Mouse (Mus musculus): ENCODE results near the gene Gm32802. TPM values are rescaled to one million over a fixed set of nuclear protein-coding genes. Genes with fewer than 3 reads are reported as not detected.
"Not testable (repeated sequence)": the region's sequence is repeated elsewhere in the genome, so short reads cannot be mapped to it uniquely, and the experiment has no call there.

Gm32802 gene
- polyA plus RNA-seq, 1 experiment from 2014 or later: 0.35 TPM

GRCm38 (mm10) chr10:118302133-118302532 is 43.6 kb downstream of the Gm32802 start:
- not testable (repeated sequence) for H3K9ac ChIP-seq; H3K9me3 ChIP-seq; H3K27ac ChIP-seq; H3K36me3 ChIP-seq; H3K4me3 ChIP-seq; ATAC-seq (ENCODE audit: low FRiP score); H3K4me2 ChIP-seq; H3K4me1 ChIP-seq (replicated peaks); H3K27me3 ChIP-seq
- 47% methylated on average over 2 of the region's 2 CpGs for WGBS

Other genes with a start within 250 kb of the Gm32802 start
- 36.6 and 37.1 TPM in 2 replicates for gene Mdm1, start 116.9 kb upstream of the Gm32802 start, polyA plus RNA-seq (2015; fragmentation: Nextera tagmentation; extraction: Ambion mirVana)
- gene Il22, start 53.7 kb upstream of the Gm32802 start, polyA plus RNA-seq (2015; fragmentation: Nextera tagmentation; extraction: Ambion mirVana): not detected in 2 replicates
- 0.32 and 0.35 TPM in 2 replicates for gene Gm32717, start 17.9 kb upstream of the Gm32802 start, polyA plus RNA-seq (2015; fragmentation: Nextera tagmentation; extraction: Ambion mirVana)
- gene Iltifb, start 36.4 kb downstream of the Gm32802 start, polyA plus RNA-seq (2015; fragmentation: Nextera tagmentation; extraction: Ambion mirVana): not detected in 2 replicates
- 0.08 TPM in 1 of 2 replicates, not detected in the other for gene Gm9040, start 68.3 kb downstream of the Gm32802 start, polyA plus RNA-seq (2015; fragmentation: Nextera tagmentation; extraction: Ambion mirVana)
- 0.08 TPM in 1 of 2 replicates, not detected in the other for gene Gm9044, start 73.7 kb downstream of the Gm32802 start, polyA plus RNA-seq (2015; fragmentation: Nextera tagmentation; extraction: Ambion mirVana)
- 0.09 TPM in 1 of 2 replicates, not detected in the other for gene Gm9045, start 79.1 kb downstream of the Gm32802 start, polyA plus RNA-seq (2015; fragmentation: Nextera tagmentation; extraction: Ambion mirVana)
- not detected in 2 replicates for gene Gm9046, start 84.6 kb downstream of the Gm32802 start, polyA plus RNA-seq (2015; fragmentation: Nextera tagmentation; extraction: Ambion mirVana)
- gene Gm9048, start 90.0 kb downstream of the Gm32802 start, polyA plus RNA-seq (2015; fragmentation: Nextera tagmentation; extraction: Ambion mirVana): not detected in 2 replicates
- gene Gm9049, start 95.4 kb downstream of the Gm32802 start, polyA plus RNA-seq (2015; fragmentation: Nextera tagmentation; extraction: Ambion mirVana): 0.09 TPM in 1 of 2 replicates, not detected in the other
- gene Ifng, start 182.4 kb downstream of the Gm32802 start, polyA plus RNA-seq (2015; fragmentation: Nextera tagmentation; extraction: Ambion mirVana): not detected in 2 replicates